Mouse (Mus musculus): ENCODE results near the gene Gng7. TPM values are rescaled to one million over a fixed set of nuclear protein-coding genes. Genes with fewer than 3 reads are reported as not detected.

Gene Gng7
- total and polyA plus RNA-seq, 3 experiments, result 0.24 to 0.47 TPM; not detected in 1

DNA sequence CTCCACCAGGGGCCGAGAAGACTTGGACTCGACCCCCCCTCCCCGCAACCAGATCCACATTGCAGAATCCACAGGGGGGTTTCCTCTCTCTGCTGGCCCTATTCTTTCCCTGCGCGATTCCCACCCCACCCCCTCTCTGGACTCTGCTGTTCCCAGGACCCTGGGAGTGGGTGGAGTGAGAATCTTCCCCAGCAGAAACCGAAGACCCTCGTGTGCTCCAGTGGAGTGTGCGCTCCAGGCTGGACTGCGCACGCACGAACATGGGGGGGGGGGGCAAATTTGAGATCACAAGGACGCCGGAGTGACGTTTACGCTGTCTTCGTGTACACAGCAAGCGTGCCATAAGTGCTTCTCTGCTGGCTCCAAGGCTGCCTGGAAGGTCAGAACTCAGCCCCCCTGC lies 79.0 kb downstream of the Gng7 start:
- peaks cover 3% of the 10 kb centered on the region; the same call in 1 of the 2 replicates for H3K79me2 ChIP-seq (replicated peaks; ENCODE audit: control insufficient read depth, extremely low read depth, insufficient read depth, poor library complexity, severe bottlenecking)
- TF ChIP-seq ZMIZ1 (IDR thresholded peaks at IDR 0.05; ENCODE audit: low read depth, low read length) (no peak), RAD21 (IDR thresholded peaks at IDR 0.05; ENCODE audit: low read depth, low read length) (no peak), E2F4 (IDR thresholded peaks at IDR 0.05; ENCODE audit: insufficient replicate concordance, low read depth, low read length) (no peak), IRF4 (IDR thresholded peaks at IDR 0.05; ENCODE audit: low read depth, low read length) (no peak), MAZ (IDR thresholded peaks at IDR 0.05; ENCODE audit: low read depth, low read length) (no peak), CTCF (conservative IDR thresholded peaks at IDR 0.05 in 1 of 2, IDR thresholded peaks at IDR 0.05 in 1 of 2; ENCODE audit: low read depth in 2 of 2, low read length in 2 of 2) (no peak), BHLHE40 (IDR thresholded peaks at IDR 0.05; ENCODE audit: low read depth, low read length) (no peak), PAX5 (IDR thresholded peaks at IDR 0.05; ENCODE audit: low read length) (no peak), USF2 (conservative IDR thresholded peaks at IDR 0.05; ENCODE audit: low read depth, low read length) (no peak), CHD1 (IDR thresholded peaks at IDR 0.05; ENCODE audit: low read depth, low read length) (no peak), ELF1 (IDR thresholded peaks at IDR 0.05; ENCODE audit: low read depth, low read length) (no peak), USF1 (IDR thresholded peaks at IDR 0.05; ENCODE audit: low read depth, low read length) (no peak), TCF12 (IDR thresholded peaks at IDR 0.05; ENCODE audit: low read depth, low read length) (no peak), POLR2AphosphoS2 (IDR thresholded peaks at IDR 0.05; ENCODE audit: low read depth, low read length) (no peak), RCOR1 (conservative IDR thresholded peaks at IDR 0.05; ENCODE audit: low read depth, low read length) (no peak), JUND (conservative IDR thresholded peaks at IDR 0.05; ENCODE audit: low read depth, low read length) (no peak), JUN (IDR thresholded peaks at IDR 0.05; ENCODE audit: insufficient read depth, low read depth, low read length) (no peak), ZKSCAN1 (IDR thresholded peaks at IDR 0.05; ENCODE audit: borderline replicate concordance, low read depth, low read length) (no peak)
- DNase-seq (ENCODE audit: extremely low read depth), result no peak
- in situ Hi-C loops (cut with MboI; ENCODE audit: low pct_ligation_motif_present, low pct_unique_long_range_greater_than_20kb, low sequenced_read_pairs) (no loop called here), dilution Hi-C loops (cut with MboI; ENCODE audit: extremely low pct_ligation_motif_present, extremely low pct_unique_long_range_greater_than_20kb, low sequenced_read_pairs) (no loop called here)
- peaks cover 52 to 98% of the 10 kb centered on the region in 2 experiments for H3K4me1 ChIP-seq (ENCODE audit: control insufficient read depth in 1 of 2, insufficient read depth in 2 of 2)
- no peak overlapping the region for H3K27ac ChIP-seq (ENCODE audit: insufficient read depth, low read depth)
- H3K4me3 ChIP-seq (replicated peaks in 1 of 3; ENCODE audit: low read depth in 2 of 3, low read length in 2 of 3, poor library complexity in 1 of 3), result no peak overlapping the region
- H3K27me3 ChIP-seq (replicated peaks), result peaks cover 44% of the 10 kb centered on the region
- peak overlapping the region; percentile 18; the same call in 1 of the 2 replicates for H3K4me2 ChIP-seq (ENCODE audit: insufficient read depth, low read depth, poor library complexity, severe bottlenecking)
- H3K36me3 ChIP-seq (replicated peaks in 1 of 2; ENCODE audit: control insufficient read depth in 1 of 2, insufficient read depth in 1 of 2, low read length in 1 of 2), result peaks cover 3 to 14% of the 10 kb centered on the region in 2 experiments
- no peaks in the 10 kb centered on the region for H3K9me3 ChIP-seq (replicated peaks; ENCODE audit: low read length)
- no peak overlapping the region for H3K9ac ChIP-seq (ENCODE audit: insufficient read depth, low read depth)

- dilution Hi-C loops (cut with MboI; ENCODE audit: extremely low pct_ligation_motif_present, extremely low pct_unique_long_range_greater_than_20kb, low sequenced_read_pairs) (no loop called here), in situ Hi-C loops (cut with MboI; ENCODE audit: low pct_ligation_motif_present, low pct_unique_long_range_greater_than_20kb, low sequenced_read_pairs) (no loop called here)
- H3K9ac ChIP-seq (ENCODE audit: insufficient read depth, low read depth), result no peak overlapping the region
- no peaks in the 10 kb centered on the region for H3K9me3 ChIP-seq (replicated peaks; ENCODE audit: low read length)
- no peak overlapping the region for H3K27ac ChIP-seq (ENCODE audit: insufficient read depth, low read depth)
- peak; percentile 70 for DNase-seq (ENCODE audit: extremely low read depth)
- peaks cover 48 to 93% of the 10 kb centered on the region in 2 experiments for H3K4me1 ChIP-seq (ENCODE audit: control insufficient read depth in 1 of 2, insufficient read depth in 2 of 2)
- peaks cover 39% of the 10 kb centered on the region for H3K27me3 ChIP-seq (replicated peaks)
- H3K79me2 ChIP-seq (replicated peaks; ENCODE audit: control insufficient read depth, extremely low read depth, insufficient read depth, poor library complexity, severe bottlenecking), result peaks cover 6% of the 10 kb centered on the region
- H3K4me3 ChIP-seq (replicated peaks in 1 of 3; ENCODE audit: low read depth in 2 of 3, low read length in 2 of 3, poor library complexity in 1 of 3), result no peak overlapping the region
- H3K36me3 ChIP-seq (replicated peaks in 1 of 2; ENCODE audit: control insufficient read depth in 1 of 2, insufficient read depth in 1 of 2, low read length in 1 of 2), result peaks cover 3 to 14% of the 10 kb centered on the region in 2 experiments
- peak overlapping the region; percentile 18; the same call in 1 of the 2 replicates for H3K4me2 ChIP-seq (ENCODE audit: insufficient read depth, low read depth, poor library complexity, severe bottlenecking)
- no peak for TF ChIP-seq POLR2AphosphoS2 (IDR thresholded peaks at IDR 0.05; ENCODE audit: low read depth, low read length)
- 0 out of 2 replicates have a peak, but pooled peaks have one; percentile 44 for TF ChIP-seq BHLHE40 (IDR thresholded peaks at IDR 0.05; ENCODE audit: low read depth, low read length)
- no peak for TF ChIP-seq CHD2 (IDR thresholded peaks at IDR 0.05; ENCODE audit: low read length)
- TF ChIP-seq JUN (IDR thresholded peaks at IDR 0.05; ENCODE audit: insufficient read depth, low read depth, low read length), result no peak
- no peak for TF ChIP-seq GABPA (IDR thresholded peaks at IDR 0.05; ENCODE audit: insufficient replicate concordance, low read depth, low read length)
- 0 out of 2 replicates have a peak, but pooled peaks have one; percentile 26 for TF ChIP-seq IRF4 (IDR thresholded peaks at IDR 0.05; ENCODE audit: low read depth, low read length)
- peak; percentile 45; the same call in 1 of the 2 replicates for TF ChIP-seq EP300 (IDR thresholded peaks at IDR 0.05; ENCODE audit: low read length)
- TF ChIP-seq ETS1 (conservative IDR thresholded peaks at IDR 0.05; ENCODE audit: low read depth, low read length), result peak; percentile 66; the same call in 1 of the 2 replicates
- TF ChIP-seq MEF2A (IDR thresholded peaks at IDR 0.05; ENCODE audit: borderline replicate concordance, low read depth, low read length), result no peak
- TF ChIP-seq JUND (conservative IDR thresholded peaks at IDR 0.05; ENCODE audit: low read depth, low read length), result no peak
- no peak for TF ChIP-seq CHD1 (IDR thresholded peaks at IDR 0.05; ENCODE audit: low read depth, low read length)
- no peak for TF ChIP-seq UBTF (IDR thresholded peaks at IDR 0.05; ENCODE audit: low read depth, low read length)
- TF ChIP-seq MAFK (IDR thresholded peaks at IDR 0.05; ENCODE audit: insufficient replicate concordance, low read length), result no peak
- TF ChIP-seq KAT2A (IDR thresholded peaks at IDR 0.05; ENCODE audit: insufficient replicate concordance, low read length), result no peak
These were observed 79.5 kb downstream of the Gng7 start for GRCm38 (mm10) chr10:80935241-80935640.

Measured in CH12.LX (cell line).